Mouse (Mus musculus) stomach, postnatal 0 days (tissue): ENCODE measurements around the gene Hc. TPM values are rescaled to one million over a fixed set of nuclear protein-coding genes. Genes with fewer than 3 reads are reported as not detected.

ENCODE experiments used
- ATAC-seq: fragments of 200-750 bp; cut with Nextera tagmentation; 2 replicates; pipeline ENCODE4 v1.8.0; 2017; ENCODE audit not compliant: low FRiP score, low TSS enrichment
- DNase-seq: peaks from one replicate; pipeline ENCODE4 v3.0.0-alpha.2; 2016; ENCODE audit warnings: low spot score
- H3K27ac ChIP-seq: fragments of 300-500 bp; sonication (generic); replicated peaks from 2 replicates; pipeline ENCODE4 v1.5.1; 2014; ENCODE audit warnings: mild to moderate bottlenecking, control low read depth
- H3K27me3 ChIP-seq: fragments of 300-500 bp; sonication (generic); 2 replicates; pipeline ENCODE4 v1.6.1; 2014; ENCODE audit warnings: low read length; ENCODE audit not compliant: control insufficient read depth, insufficient read depth
- H3K36me3 ChIP-seq: fragments of 300-500 bp; sonication (generic); 2 replicates; pipeline ENCODE4 v1.6.1; 2014; ENCODE audit warnings: low read length, mixed read lengths; ENCODE audit not compliant: control insufficient read depth, insufficient read depth
- H3K4me1 ChIP-seq: fragments of 300-500 bp; sonication (generic); replicated peaks from 2 replicates; pipeline ENCODE4 v1.6.1; 2014; ENCODE audit warnings: antibody characterized with exemption; ENCODE audit not compliant: control insufficient read depth, insufficient read depth
- H3K4me2 ChIP-seq: fragments of 300-500 bp; sonication (generic); replicated peaks from 2 replicates; pipeline ENCODE4 v1.6.1; 2014; ENCODE audit warnings: low read depth, mild to moderate bottlenecking, control low read depth, moderate library complexity
- H3K4me3 ChIP-seq: fragments of 300-500 bp; sonication (generic); 2 replicates; pipeline ENCODE4 v1.5.1; 2014; ENCODE audit warnings: low read depth, low read length, control low read depth
- H3K9ac ChIP-seq: fragments of 300-500 bp; sonication (generic); 2 replicates; pipeline ENCODE4 v1.6.1; 2014; ENCODE audit warnings: mild to moderate bottlenecking, low read length, control low read depth, mixed read lengths
- H3K9me3 ChIP-seq: fragments of 300-500 bp; sonication (generic); 2 replicates; pipeline ENCODE4 v1.6.1; 2016; ENCODE audit warnings: low read length; ENCODE audit not compliant: control insufficient read depth
- CTCF ChIP-seq: IDR thresholded peaks from 2 replicates; pipeline ENCODE4 v1.5.1; 2016; ENCODE audit warnings: antibody characterized with exemption, low read depth, mild to moderate bottlenecking, moderate library complexity
- EP300 ChIP-seq: optimal IDR thresholded peaks from 2 replicates; pipeline ENCODE3; 2016; ENCODE audit warnings: antibody characterized with exemption
- WGBS: fragments of 180-500 bp; shearing (Covaris S2); extraction: QIAGEN DNeasy Blood & Tissue Kit; methylation state at CpG from one replicate; pipeline ENCODE4 v1.1.7; 2014; 5-methylcytosine and 5-hydroxymethylcytosine counted together
- polyA plus RNA-seq: library from polyadenylated mRNA; unstranded; fragments of >200 nt; fragmentation: Nextera tagmentation; extraction: Ambion mirVana; gene quantifications from 2 replicates; pipeline ENCODE4 v1.2.1, GENCODE M21; 2015

Hc gene
- polyA plus RNA-seq, 1 experiment from 2014 or later: 0.19 TPM

- Histone ChIP-seq H3K4me1 (no peaks in the 10 kb centered on the region), H3K27me3 (no peaks in the 10 kb centered on the region), H3K27ac (no peak overlapping the region), H3K36me3 (no peaks in the 10 kb centered on the region), H3K4me3 (no peak overlapping the region), H3K9ac (no peak overlapping the region), H3K9me3 (no peaks in the 10 kb centered on the region), H3K4me2 (no peak overlapping the region)
- 53% methylated on average over 3 of the region's 3 CpGs for WGBS
- no peak for TF ChIP-seq EP300
- TF ChIP-seq CTCF: no peak
- DNase-seq (no peak), ATAC-seq (no peak)
Measured at GRCm38 (mm10) chr2:35104843-35105242, 43.6 kb upstream of the Hc start.

- Histone ChIP-seq H3K9me3 (no peaks in the 10 kb centered on the region), H3K4me2 (no peak overlapping the region), H3K9ac (no peak overlapping the region), H3K27me3 (no peaks in the 10 kb centered on the region), H3K27ac (no peak overlapping the region), H3K36me3 (no peaks in the 10 kb centered on the region), H3K4me3 (no peak overlapping the region), H3K4me1 (no peaks in the 10 kb centered on the region)
- WGBS: 58% methylated on average over 5 of the region's 5 CpGs
- no peak for DNase-seq
- no peak for TF ChIP-seq EP300
- TF ChIP-seq CTCF: no peak
- no peak for ATAC-seq
Measured at GRCm38 (mm10) chr2:35103558-35103957, 42.3 kb upstream of the Hc start.

- ATAC-seq: no peak
- Histone ChIP-seq H3K36me3 (no peaks in the 10 kb centered on the region), H3K27me3 (no peaks in the 10 kb centered on the region), H3K9ac (no peak overlapping the region), H3K4me3 (no peak overlapping the region), H3K4me1 (no peaks in the 10 kb centered on the region), H3K27ac (no peak overlapping the region), H3K9me3 (no peaks in the 10 kb centered on the region), H3K4me2 (no peak overlapping the region)
- DNase-seq: no peak
- TF ChIP-seq EP300 (no peak), CTCF (no peak)
Measured at GRCm38 (mm10) chr2:35102777-35103176, 41.5 kb upstream of the Hc start.

GRCm38 (mm10) chr2:35101443-35101842 lies 40.2 kb upstream of the Hc start, which contains the start of gene AI182371:
Gene AI182371, minus strand, starts transcription at chr2:35101543.
- no peak within 1 kb of the TSS for H3K27ac ChIP-seq

GRCm38 (mm10) chr2:35100529-35100928 lies 39.3 kb upstream of the Hc start:
- no peaks in the 10 kb centered on the region for H3K27me3 ChIP-seq
- no peak overlapping the region for H3K27ac ChIP-seq
- no peak for ATAC-seq
- no peaks in the 10 kb centered on the region for H3K4me1 ChIP-seq
- H3K9ac ChIP-seq: no peak overlapping the region
- no peak overlapping the region for H3K4me3 ChIP-seq
- DNase-seq: no peak
- 65% methylated on average over 6 of the region's 6 CpGs for WGBS
- no peak for TF ChIP-seq EP300
- H3K4me2 ChIP-seq: no peak overlapping the region
- no peaks in the 10 kb centered on the region for H3K9me3 ChIP-seq
- H3K36me3 ChIP-seq: no peaks in the 10 kb centered on the region

More at GRCm38 (mm10) chr2:35101443-35101842, 40.2 kb upstream of the Hc start, which contains the start of gene AI182371:
- DNase-seq (no peak), ATAC-seq (no peak)
- Histone ChIP-seq H3K27me3 (no peaks in the 10 kb centered on the region), H3K36me3 (no peaks in the 10 kb centered on the region), H3K4me2 (no peak within 1 kb of the TSS), H3K9ac (no peak within 1 kb of the TSS), H3K4me1 (no peaks in the 10 kb centered on the region), H3K9me3 (no peaks in the 10 kb centered on the region), H3K4me3 (no peak within 1 kb of the TSS)
- TF ChIP-seq CTCF (no peak), EP300 (no peak)
- 97% methylated on average over 3 of the region's 3 CpGs for WGBS

- ATAC-seq (no peak), DNase-seq (no peak)
- no peak for TF ChIP-seq EP300
- no peak for TF ChIP-seq CTCF
- Histone ChIP-seq H3K9me3 (no peaks in the 10 kb centered on the region), H3K27ac (no peak overlapping the region), H3K9ac (no peak overlapping the region), H3K36me3 (no peaks in the 10 kb centered on the region), H3K27me3 (no peaks in the 10 kb centered on the region), H3K4me2 (no peak overlapping the region), H3K4me3 (no peak overlapping the region), H3K4me1 (no peaks in the 10 kb centered on the region)
- 66% methylated on average over 4 of the region's 4 CpGs for WGBS
Measured at GRCm38 (mm10) chr2:35087418-35087817, 26.2 kb upstream of the Hc start.
